Mouse (Mus musculus) hindbrain, embryonic 10.5 days (tissue): ENCODE data around the gene Rrm2. TPM values are rescaled to one million over a fixed set of nuclear protein-coding genes. Genes with fewer than 3 reads are reported as not detected.
A peak's percentile ranks its signal among the peaks of the same experiment; 100 is the strongest.

Experiments
- DNase-seq: peaks from one replicate; pipeline ENCODE4 v3.0.0-alpha.2; 2017; ENCODE audit warnings: low spot score
- H3K27ac ChIP-seq: fragments of 300-500 bp; sonication (generic); 2 replicates; pipeline ENCODE4 v1.5.1; 2016; ENCODE audit warnings: mild to moderate bottlenecking, moderate library complexity
- H3K27me3 ChIP-seq: fragments of 300-500 bp; sonication (generic); 2 replicates; pipeline ENCODE4 v1.6.1; 2016; ENCODE audit warnings: mild to moderate bottlenecking; ENCODE audit not compliant: poor library complexity, insufficient read depth, severe bottlenecking
- H3K36me3 ChIP-seq: fragments of 300-500 bp; sonication (generic); 2 replicates; pipeline ENCODE4 v1.6.1; 2016; ENCODE audit warnings: mild to moderate bottlenecking, moderate library complexity
- H3K4me1 ChIP-seq: fragments of 300-500 bp; sonication (generic); replicated peaks from 2 replicates; pipeline ENCODE4 v1.6.1; 2016; ENCODE audit warnings: mild to moderate bottlenecking
- H3K4me3 ChIP-seq: fragments of 300-500 bp; sonication (generic); 2 replicates; pipeline ENCODE4 v1.5.1; 2016; ENCODE audit warnings: mild to moderate bottlenecking, moderate library complexity
- H3K9me3 ChIP-seq: fragments of 300-500 bp; sonication (generic); 2 replicates; pipeline ENCODE4 v1.6.1; 2016; ENCODE audit warnings: mild to moderate bottlenecking, moderate library complexity
- WGBS: fragments of 180-500 bp; shearing (Covaris S2); methylation state at CpG from one replicate; pipeline ENCODE4 v1.1.7; 2016; 5-methylcytosine and 5-hydroxymethylcytosine counted together
- polyA plus RNA-seq: library from polyadenylated mRNA; unstranded; fragments of >200 nt; fragmentation: Nextera tagmentation; extraction: Ambion mirVana; gene quantifications from 2 replicates; pipeline ENCODE4 v1.2.1, GENCODE M21; 2016

Rrm2 gene
- polyA plus RNA-seq, 1 experiment from 2014 or later, result 552 TPM

GRCm38 (mm10) chr12:24709831-24710508 lies 1.9 kb downstream of the Rrm2 start:
- peaks cover 61% of the 10 kb centered on the region for H3K36me3 ChIP-seq
- no peaks in the 10 kb centered on the region for H3K9me3 ChIP-seq
- peaks cover 53% of the 10 kb centered on the region for H3K4me1 ChIP-seq
- no peaks in the 10 kb centered on the region for H3K27me3 ChIP-seq
- DNase-seq, result peak; percentile 68
- H3K4me3 ChIP-seq, result peak overlapping the region; percentile 96
- 44% methylated on average over 5 of the region's 5 CpGs for WGBS
- H3K27ac ChIP-seq, result peak overlapping the region; percentile 99

- H3K4me3 ChIP-seq, result peak overlapping the region; percentile 96
- DNase-seq, result peak; percentile 42
- 66% methylated on average over 5 of the region's 5 CpGs for WGBS
- H3K4me1 ChIP-seq, result peaks cover 53% of the 10 kb centered on the region
- no peaks in the 10 kb centered on the region for H3K27me3 ChIP-seq
- H3K27ac ChIP-seq, result no peak overlapping the region
- H3K9me3 ChIP-seq, result no peaks in the 10 kb centered on the region
- H3K36me3 ChIP-seq, result peaks cover 65% of the 10 kb centered on the region
Measured at GRCm38 (mm10) chr12:24710672-24711071, 2.6 kb downstream of the Rrm2 start.

GRCm38 (mm10) chr12:24712396-24712795 lies 4.4 kb downstream of the Rrm2 start:
- no peak for DNase-seq
- peaks cover 44% of the 10 kb centered on the region for H3K4me1 ChIP-seq
- WGBS, result 92% methylated on average over 8 of the region's 8 CpGs
- no peak overlapping the region for H3K27ac ChIP-seq
- peak overlapping the region; percentile 2; the same call in 1 of the 2 replicates for H3K4me3 ChIP-seq
- peaks cover 65% of the 10 kb centered on the region for H3K36me3 ChIP-seq
- no peaks in the 10 kb centered on the region for H3K27me3 ChIP-seq
- H3K9me3 ChIP-seq, result no peaks in the 10 kb centered on the region

- peaks cover 46% of the 10 kb centered on the region for H3K4me1 ChIP-seq
- H3K4me3 ChIP-seq, result no peak overlapping the region
- DNase-seq, result no peak
- H3K36me3 ChIP-seq, result peaks cover 56% of the 10 kb centered on the region
- H3K27me3 ChIP-seq, result no peaks in the 10 kb centered on the region
- no peaks in the 10 kb centered on the region for H3K9me3 ChIP-seq
- H3K27ac ChIP-seq, result no peak overlapping the region
- WGBS, result 73% methylated on average over 5 of the region's 5 CpGs
Measured at GRCm38 (mm10) chr12:24714579-24715255, 6.7 kb downstream of the Rrm2 start.

- peaks cover 40% of the 10 kb centered on the region for H3K4me1 ChIP-seq
- H3K27ac ChIP-seq, result no peak overlapping the region
- 82% methylated on average over 2 of the region's 2 CpGs for WGBS
- H3K36me3 ChIP-seq, result peaks cover 49% of the 10 kb centered on the region
- no peaks in the 10 kb centered on the region for H3K27me3 ChIP-seq
- DNase-seq, result no peak
- H3K4me3 ChIP-seq, result no peak overlapping the region
- no peaks in the 10 kb centered on the region for H3K9me3 ChIP-seq
Measured at GRCm38 (mm10) chr12:24715268-24715896, 7.3 kb downstream of the Rrm2 start.

- peaks cover 27% of the 10 kb centered on the region for H3K4me1 ChIP-seq
- 48% methylated on average over 4 of the region's 4 CpGs for WGBS
- H3K36me3 ChIP-seq, result peaks cover 35% of the 10 kb centered on the region
- peak; percentile 53 for DNase-seq
- H3K9me3 ChIP-seq, result no peaks in the 10 kb centered on the region
- no peak overlapping the region for H3K27ac ChIP-seq
- no peak overlapping the region for H3K4me3 ChIP-seq
- no peaks in the 10 kb centered on the region for H3K27me3 ChIP-seq
Measured at GRCm38 (mm10) chr12:24716721-24717301, 8.8 kb downstream of the Rrm2 start.

- DNase-seq, result no peak
- Histone ChIP-seq H3K4me1 (peaks cover 18% of the 10 kb centered on the region), H3K9me3 (peaks cover 4% of the 10 kb centered on the region; the same call in 1 of the 2 replicates), H3K27me3 (no peaks in the 10 kb centered on the region), H3K4me3 (no peak overlapping the region), H3K36me3 (no peaks in the 10 kb centered on the region), H3K27ac (peak overlapping the region; percentile 78)
- WGBS, result 61% methylated on average over 2 of the region's 2 CpGs
Measured at GRCm38 (mm10) chr12:24723434-24723833, 15.4 kb downstream of the Rrm2 start.

- Histone ChIP-seq H3K27me3 (no peaks in the 10 kb centered on the region), H3K4me1 (peaks cover 18% of the 10 kb centered on the region), H3K36me3 (no peaks in the 10 kb centered on the region), H3K27ac (peak overlapping the region; percentile 78), H3K9me3 (peaks cover 7% of the 10 kb centered on the region), H3K4me3 (no peak overlapping the region)
- WGBS, result 72% methylated on average over 4 of the region's 4 CpGs
- no peak for DNase-seq
Measured at GRCm38 (mm10) chr12:24723859-24724258, 15.8 kb downstream of the Rrm2 start.

GRCm38 (mm10) chr12:24724369-24724768 lies 16.3 kb downstream of the Rrm2 start:
- H3K27ac ChIP-seq, result peak overlapping the region; percentile 78
- no peaks in the 10 kb centered on the region for H3K36me3 ChIP-seq
- no peaks in the 10 kb centered on the region for H3K27me3 ChIP-seq
- H3K4me1 ChIP-seq, result peaks cover 14% of the 10 kb centered on the region
- H3K4me3 ChIP-seq, result no peak overlapping the region
- DNase-seq, result peak; percentile 64
- 17% methylated on average over 2 of the region's 2 CpGs for WGBS
- H3K9me3 ChIP-seq, result peaks cover 12% of the 10 kb centered on the region

GRCm38 (mm10) chr12:24734828-24735394 lies 26.9 kb downstream of the Rrm2 start:
- no peaks in the 10 kb centered on the region for H3K9me3 ChIP-seq
- H3K27me3 ChIP-seq, result no peaks in the 10 kb centered on the region
- no peaks in the 10 kb centered on the region for H3K4me1 ChIP-seq
- H3K4me3 ChIP-seq, result no peak overlapping the region
- no peak overlapping the region for H3K27ac ChIP-seq
- no peaks in the 10 kb centered on the region for H3K36me3 ChIP-seq
- WGBS, result 89% methylated on average over 13 of the region's 13 CpGs
- DNase-seq, result no peak

GRCm38 (mm10) chr12:24736956-24737355 lies 28.9 kb downstream of the Rrm2 start:
- Histone ChIP-seq H3K4me1 (no peaks in the 10 kb centered on the region), H3K9me3 (no peaks in the 10 kb centered on the region), H3K36me3 (no peaks in the 10 kb centered on the region), H3K27me3 (no peaks in the 10 kb centered on the region), H3K4me3 (no peak overlapping the region), H3K27ac (no peak overlapping the region)
- DNase-seq, result no peak
- 68% methylated on average over 2 of the region's 2 CpGs for WGBS

- no peak overlapping the region for H3K4me3 ChIP-seq
- no peak overlapping the region for H3K27ac ChIP-seq
- no peaks in the 10 kb centered on the region for H3K9me3 ChIP-seq
- H3K36me3 ChIP-seq, result no peaks in the 10 kb centered on the region
- no peak for DNase-seq
- no peaks in the 10 kb centered on the region for H3K4me1 ChIP-seq
- 84% methylated on average over 1 of the region's 1 CpGs for WGBS
- H3K27me3 ChIP-seq, result no peaks in the 10 kb centered on the region
Measured at GRCm38 (mm10) chr12:24739963-24740362, 31.9 kb downstream of the Rrm2 start.
